Mouse (Mus musculus) hindbrain, embryonic 11.5 days (tissue): ENCODE data around the gene Pald1. TPM values are rescaled to one million over a fixed set of nuclear protein-coding genes. Genes with fewer than 3 reads are reported as not detected.

Experiments
- ATAC-seq: fragments of 200-750 bp; cut with Nextera tagmentation; 2 replicates; pipeline ENCODE4 v1.8.0; 2017; ENCODE audit warnings: mild to moderate bottlenecking, moderate TSS enrichment, moderate library complexity; ENCODE audit not compliant: low FRiP score
- DNase-seq: peaks from one replicate; pipeline ENCODE4 v3.0.0-alpha.2; 2015; ENCODE audit warnings: low spot score
- H3K27ac ChIP-seq: fragments of 300-500 bp; sonication (generic); 2 replicates; pipeline ENCODE4 v1.5.1; 2014; ENCODE audit warnings: mild to moderate bottlenecking, low read depth, low read length
- H3K27me3 ChIP-seq: fragments of 300-500 bp; sonication (generic); 2 replicates; pipeline ENCODE4 v1.6.1; 2014; ENCODE audit warnings: mild to moderate bottlenecking, low read length, moderate library complexity, mixed read lengths; ENCODE audit not compliant: control insufficient read depth, insufficient read depth
- H3K36me3 ChIP-seq: fragments of 300-500 bp; sonication (generic); 2 replicates; pipeline ENCODE4 v1.6.1; 2014; ENCODE audit warnings: mild to moderate bottlenecking, low read length, moderate library complexity, mixed read lengths; ENCODE audit not compliant: control insufficient read depth, insufficient read depth
- H3K4me1 ChIP-seq: fragments of 300-500 bp; sonication (generic); replicated peaks from 2 replicates; pipeline ENCODE4 v1.6.1; 2014; ENCODE audit warnings: low read length, mixed read lengths; ENCODE audit not compliant: control insufficient read depth, insufficient read depth
- H3K4me2 ChIP-seq: fragments of 300-500 bp; sonication (generic); replicated peaks from 2 replicates; pipeline ENCODE4 v1.6.1; 2014; ENCODE audit warnings: mild to moderate bottlenecking, low read depth, low read length
- H3K4me3 ChIP-seq: fragments of 300-500 bp; sonication (generic); 2 replicates; pipeline ENCODE4 v1.5.1; 2014; ENCODE audit warnings: low read depth, low read length
- H3K9ac ChIP-seq: fragments of 300-500 bp; sonication (generic); 2 replicates; pipeline ENCODE4 v1.6.1; 2014; ENCODE audit warnings: low read depth, low read length
- H3K9me3 ChIP-seq: fragments of 300-500 bp; sonication (generic); 2 replicates; pipeline ENCODE4 v1.6.1; 2016; ENCODE audit warnings: low read length; ENCODE audit not compliant: control insufficient read depth
- WGBS: fragments of 180-500 bp; shearing (Covaris S2); extraction: QIAGEN DNeasy Blood & Tissue Kit; methylation state at CpG from one replicate; pipeline ENCODE4 v1.1.7; 2014; 5-methylcytosine and 5-hydroxymethylcytosine counted together
- polyA plus RNA-seq: library from polyadenylated mRNA; unstranded; fragments of >200 nt; fragmentation: Nextera tagmentation; extraction: Ambion mirVana; gene quantifications from 2 replicates; pipeline ENCODE4 v1.2.1, GENCODE M21; 2014

Gene Pald1
- polyA plus RNA-seq, 1 experiment from 2014 or later, result 13.6 TPM

- no peak overlapping the region for H3K4me2 ChIP-seq
- peaks cover 12% of the 10 kb centered on the region for H3K4me1 ChIP-seq
- H3K9ac ChIP-seq, result no peak overlapping the region
- H3K36me3 ChIP-seq, result no peaks in the 10 kb centered on the region
- no peak for ATAC-seq
- H3K27me3 ChIP-seq, result peaks cover 28% of the 10 kb centered on the region
- no peaks in the 10 kb centered on the region for H3K9me3 ChIP-seq
- H3K4me3 ChIP-seq, result no peak overlapping the region
- no peak overlapping the region for H3K27ac ChIP-seq
- no peak for DNase-seq
- WGBS, result 88% methylated on average over 12 of the region's 12 CpGs
Measured at GRCm38 (mm10) chr10:61422861-61423260, 39.5 kb upstream of the Pald1 start.

- no peak for ATAC-seq
- Histone ChIP-seq H3K4me2 (no peak overlapping the region), H3K9ac (no peak overlapping the region), H3K4me1 (peaks cover 12% of the 10 kb centered on the region), H3K9me3 (no peaks in the 10 kb centered on the region), H3K4me3 (no peak overlapping the region), H3K27me3 (peaks cover 47% of the 10 kb centered on the region), H3K36me3 (no peaks in the 10 kb centered on the region), H3K27ac (no peak overlapping the region)
- no peak for DNase-seq
- WGBS, result 71% methylated on average over 4 of the region's 4 CpGs
Measured at GRCm38 (mm10) chr10:61420011-61420410, 36.7 kb upstream of the Pald1 start.

- H3K27me3 ChIP-seq, result peaks cover 47% of the 10 kb centered on the region
- ATAC-seq, result no peak
- peaks cover 9% of the 10 kb centered on the region; the same call in 1 of the 2 replicates for H3K4me1 ChIP-seq
- H3K4me2 ChIP-seq, result no peak overlapping the region
- 2% methylated on average over 22 of the region's 24 CpGs for WGBS
- no peak overlapping the region for H3K27ac ChIP-seq
- peak; percentile 45 for DNase-seq
- no peaks in the 10 kb centered on the region for H3K9me3 ChIP-seq
- no peaks in the 10 kb centered on the region for H3K36me3 ChIP-seq
- no peak overlapping the region for H3K4me3 ChIP-seq
- no peak overlapping the region for H3K9ac ChIP-seq
Measured at GRCm38 (mm10) chr10:61419146-61419545, 35.8 kb upstream of the Pald1 start.

GRCm38 (mm10) chr10:61418131-61418900 is 35.0 kb upstream of the Pald1 start:
- H3K27me3 ChIP-seq, result peaks cover 47% of the 10 kb centered on the region
- ATAC-seq (peak; percentile 53), DNase-seq (peak; percentile 66)
- peak overlapping the region; percentile 42; the same call in 1 of the 2 replicates for H3K9ac ChIP-seq
- WGBS, result 3% methylated on average over 44 of the region's 50 CpGs
- H3K4me3 ChIP-seq, result peak overlapping the region; percentile 39
- H3K9me3 ChIP-seq, result no peaks in the 10 kb centered on the region
- H3K4me2 ChIP-seq, result peak overlapping the region; percentile 76
- no peaks in the 10 kb centered on the region for H3K36me3 ChIP-seq
- peaks cover 9% of the 10 kb centered on the region; the same call in 1 of the 2 replicates for H3K4me1 ChIP-seq
- no peak overlapping the region for H3K27ac ChIP-seq

- H3K4me1 ChIP-seq, result peaks cover 9% of the 10 kb centered on the region
- ATAC-seq, result peak; percentile 33; the same call in 1 of the 2 replicates
- H3K4me3 ChIP-seq, result peak within 1 kb of the TSS; percentile 39
- peak within 1 kb of the TSS; percentile 42; the same call in 1 of the 2 replicates for H3K9ac ChIP-seq
- no peak for DNase-seq
- H3K9me3 ChIP-seq, result no peaks in the 10 kb centered on the region
- H3K36me3 ChIP-seq, result no peaks in the 10 kb centered on the region
- no peak within 1 kb of the TSS for H3K27ac ChIP-seq
- H3K4me2 ChIP-seq, result peak within 1 kb of the TSS; percentile 76
- WGBS, result 19% methylated on average over 10 of the region's 10 CpGs
- peaks cover 47% of the 10 kb centered on the region for H3K27me3 ChIP-seq
Measured at GRCm38 (mm10) chr10:61417672-61418071, 34.3 kb upstream of the Pald1 start, which contains the start of gene Nodal. TSS of gene Nodal (plus strand) at chr10:61417972.

GRCm38 (mm10) chr10:61417046-61417445 is 33.7 kb upstream of the Pald1 start:
- 37% methylated on average over 2 of the region's 2 CpGs for WGBS
- ATAC-seq, result no peak

GRCm38 (mm10) chr10:61416561-61416960 is 33.2 kb upstream of the Pald1 start:
- ATAC-seq, result no peak

More at GRCm38 (mm10) chr10:61417046-61417445, 33.7 kb upstream of the Pald1 start:
- no peaks in the 10 kb centered on the region for H3K36me3 ChIP-seq
- H3K9ac ChIP-seq, result no peak overlapping the region
- no peak overlapping the region for H3K4me3 ChIP-seq
- H3K9me3 ChIP-seq, result no peaks in the 10 kb centered on the region
- peaks cover 47% of the 10 kb centered on the region for H3K27me3 ChIP-seq
- peaks cover 9% of the 10 kb centered on the region for H3K4me1 ChIP-seq
- no peak overlapping the region for H3K4me2 ChIP-seq
- DNase-seq, result no peak
- no peak overlapping the region for H3K27ac ChIP-seq

GRCm38 (mm10) chr10:61415890-61416289 is 32.6 kb upstream of the Pald1 start:
- Histone ChIP-seq H3K36me3 (no peaks in the 10 kb centered on the region), H3K27ac (no peak overlapping the region), H3K4me1 (peaks cover 9% of the 10 kb centered on the region), H3K4me2 (no peak overlapping the region), H3K9ac (no peak overlapping the region), H3K9me3 (no peaks in the 10 kb centered on the region), H3K27me3 (peaks cover 47% of the 10 kb centered on the region), H3K4me3 (no peak overlapping the region)
- ATAC-seq, result no peak
- no peak for DNase-seq
- WGBS, result 16% methylated on average over 8 of the region's 8 CpGs

More at GRCm38 (mm10) chr10:61416561-61416960, 33.2 kb upstream of the Pald1 start:
- Histone ChIP-seq H3K9me3 (no peaks in the 10 kb centered on the region), H3K36me3 (no peaks in the 10 kb centered on the region), H3K4me1 (peaks cover 9% of the 10 kb centered on the region), H3K9ac (no peak overlapping the region), H3K27me3 (peaks cover 47% of the 10 kb centered on the region), H3K4me2 (no peak overlapping the region), H3K4me3 (no peak overlapping the region), H3K27ac (no peak overlapping the region)
- 21% methylated on average over 7 of the region's 7 CpGs for WGBS
- no peak for DNase-seq

- Histone ChIP-seq H3K27ac (no peak overlapping the region), H3K4me1 (peaks cover 9% of the 10 kb centered on the region), H3K4me2 (no peak overlapping the region), H3K9me3 (no peaks in the 10 kb centered on the region), H3K36me3 (no peaks in the 10 kb centered on the region), H3K4me3 (no peak overlapping the region), H3K27me3 (peaks cover 43% of the 10 kb centered on the region), H3K9ac (no peak overlapping the region)
- DNase-seq, result no peak
- 69% methylated on average over 3 of the region's 3 CpGs for WGBS
- ATAC-seq, result no peak
Measured at GRCm38 (mm10) chr10:61415240-61415639, 31.9 kb upstream of the Pald1 start.
